10 mouse cellular contexts compared by ENCODE assay signal in genomic region chr6:78331919-78332569, GRCm38 (mm10). TPM values are rescaled to one million over a fixed set of nuclear protein-coding genes. Genes with fewer than 3 reads are reported as not detected.
DNase-seq lines count a peak whose midpoint lies in the region; ATAC-seq and TF ChIP-seq lines count a peak whose summit lies in the region.
"Had no signal": no experiment of that assay in that cellular context is flagged by ENCODE, and none has a peak within 500 bp of the region (broad histone marks: within the 10 kb centered on the region; RNA-seq: fewer than 3 reads in every experiment).

No protein-coding gene starts in this region.

- H3K4me2 ChIP-seq in kidney, postnatal 0 days (ENCODE audit: low read length) = no peak overlapping the region
- H3K4me2 ChIP-seq in liver, embryonic 12.5 days = no peak overlapping the region
- H3K4me2 ChIP-seq: limb, embryonic 12.5 days had no signal

- 34% methylated on average over 7 of the region's 7 CpGs for WGBS in kidney, postnatal 0 days
- 40% methylated on average over 7 of the region's 7 CpGs for WGBS in thymus, adult 2 months
- WGBS in liver, embryonic 12.5 days (ENCODE audit: insufficient replicate concordance) = 34% methylated on average over 7 of the region's 7 CpGs

- TF ChIP-seq EP300 in MEL (IDR thresholded peaks at IDR 0.05; ENCODE audit: low read depth in 1 of 2, low read length in 2 of 2) = no peak

- no peaks in the 10 kb centered on the region for H3K9me3 ChIP-seq in kidney, postnatal 0 days (replicated peaks; ENCODE audit: low read length)
- H3K9me3 ChIP-seq in MEL (replicated peaks; ENCODE audit: insufficient read depth, low read length) = no peaks in the 10 kb centered on the region
- H3K9me3 ChIP-seq in liver, embryonic 12.5 days (replicated peaks) = no peaks in the 10 kb centered on the region
- H3K9me3 ChIP-seq: limb, embryonic 12.5 days had no signal

- no peaks in the 10 kb centered on the region for H3K27me3 ChIP-seq in kidney, postnatal 0 days (ENCODE audit: insufficient read depth, low read length)
- no peaks in the 10 kb centered on the region for H3K27me3 ChIP-seq in MEL (ENCODE audit: control insufficient read depth in 1 of 2, insufficient read depth in 2 of 2, low read length in 2 of 2)
- H3K27me3 ChIP-seq in thymus, adult 2 months (ENCODE audit: control insufficient read depth, insufficient read depth, low read length) = no peaks in the 10 kb centered on the region
- H3K27me3 ChIP-seq in liver, embryonic 12.5 days (replicated peaks) = no peaks in the 10 kb centered on the region
- H3K27me3 ChIP-seq: limb, embryonic 12.5 days had no signal

- H3K9ac ChIP-seq in kidney, postnatal 0 days (ENCODE audit: low read depth, low read length) = no peak overlapping the region
- no peak overlapping the region for H3K9ac ChIP-seq in MEL (ENCODE audit: control insufficient read depth, low read depth, low read length, poor library complexity, severe bottlenecking)
- H3K9ac ChIP-seq in liver, embryonic 12.5 days = no peak overlapping the region
- H3K9ac ChIP-seq: limb, embryonic 12.5 days had no signal

- TF ChIP-seq POLR2A in MEL (IDR thresholded peaks at IDR 0.05; ENCODE audit: control insufficient read depth in 1 of 2, insufficient read depth in 1 of 2, low read depth in 1 of 2, low read length in 2 of 2, poor library complexity in 1 of 2) = no peak
- no peak for TF ChIP-seq POLR2A in thymus, adult 2 months (IDR thresholded peaks at IDR 0.05; ENCODE audit: control insufficient read depth, extremely low read depth, insufficient read depth, low read length, poor library complexity)

- peak; percentile 70 for TF ChIP-seq CTCF in kidney, postnatal 0 days (IDR thresholded peaks at IDR 0.05; ENCODE audit: low read depth)
- no peak; a peak in 1 of 6 replicates for TF ChIP-seq CTCF in MEL (IDR thresholded peaks at IDR 0.05 in 2 of 3, conservative IDR thresholded peaks at IDR 0.05 in 1 of 3; ENCODE audit: control insufficient read depth in 1 of 3, insufficient read depth in 1 of 3, low read depth in 2 of 3, low read length in 3 of 3, poor library complexity in 1 of 3, severe bottlenecking in 1 of 3)
- no peak for TF ChIP-seq CTCF in thymus, adult 2 months (IDR thresholded peaks at IDR 0.05; ENCODE audit: borderline replicate concordance, control insufficient read depth, extremely low read depth, insufficient read depth, low read length, poor library complexity)

- H3K4me3 ChIP-seq in kidney, postnatal 0 days (replicated peaks; ENCODE audit: low read depth, low read length) = no peak overlapping the region
- no peak overlapping the region for H3K4me3 ChIP-seq in MEL (ENCODE audit: control insufficient read depth in 1 of 2, insufficient read depth in 1 of 2, low read depth in 2 of 2, low read length in 2 of 2)
- H3K4me3 ChIP-seq in thymus, adult 2 months (ENCODE audit: control insufficient read depth, insufficient read depth, low read length) = no peak overlapping the region
- no peak overlapping the region for H3K4me3 ChIP-seq in liver, embryonic 12.5 days
- H3K4me3 ChIP-seq: limb, embryonic 12.5 days had no signal

- H3K79me2 ChIP-seq in MEL (ENCODE audit: control insufficient read depth, insufficient read depth, low read length, poor library complexity) = no peaks in the 10 kb centered on the region

- no peak overlapping the region for H3K27ac ChIP-seq in kidney, postnatal 0 days
- H3K27ac ChIP-seq in MEL (ENCODE audit: control insufficient read depth, low read depth, low read length) = no peak overlapping the region
- H3K27ac ChIP-seq in thymus, adult 2 months (ENCODE audit: control insufficient read depth, insufficient read depth, low read length) = no peak overlapping the region
- no peak overlapping the region for H3K27ac ChIP-seq in liver, embryonic 12.5 days
- H3K27ac ChIP-seq: limb, embryonic 12.5 days had no signal

- peak; percentile 3 for TF ChIP-seq RAD21 in MEL (IDR thresholded peaks at IDR 0.05; ENCODE audit: low read depth, low read length)

- H3K36me3 ChIP-seq in kidney, postnatal 0 days (ENCODE audit: insufficient read depth, low read length) = no peaks in the 10 kb centered on the region
- H3K36me3 ChIP-seq in MEL (ENCODE audit: control insufficient read depth in 1 of 2, insufficient read depth in 2 of 2, low read length in 2 of 2) = no peaks in the 10 kb centered on the region
- H3K36me3 ChIP-seq in thymus, adult 2 months (ENCODE audit: control insufficient read depth, insufficient read depth, low read length) = no peaks in the 10 kb centered on the region
- no peaks in the 10 kb centered on the region for H3K36me3 ChIP-seq in liver, embryonic 12.5 days
- H3K36me3 ChIP-seq: limb, embryonic 12.5 days had no signal

- DNase-seq in kidney, postnatal 0 days (ENCODE audit: low spot score) = peak; percentile 54
- no peak for DNase-seq in kidney, adult 11 months
- DNase-seq in MEL (ENCODE audit: low read depth, low spot score) = no peak
- DNase-seq in embryo, embryonic 11.5 days (ENCODE audit: low read depth, low spot score) = peak; percentile 8
- DNase-seq in left cerebral cortex, postnatal 25 days (ENCODE audit: low spot score in 2 of 2) = peak; percentile 10 to 38
- DNase-seq in thymus, adult 2 months = no peak
- DNase-seq in cerebellum, adult 11 months = no peak
- DNase-seq: spleen, adult 18-20 months had no signal

- H3K4me1 ChIP-seq in kidney, postnatal 0 days (replicated peaks; ENCODE audit: insufficient read depth, low read length) = no peaks in the 10 kb centered on the region
- H3K4me1 ChIP-seq in MEL (ENCODE audit: control insufficient read depth in 1 of 2, insufficient read depth in 2 of 2, low read length in 2 of 2) = no peaks in the 10 kb centered on the region
- H3K4me1 ChIP-seq in thymus, adult 2 months (replicated peaks; ENCODE audit: control insufficient read depth, insufficient read depth, low read length) = no peaks in the 10 kb centered on the region
- H3K4me1 ChIP-seq in liver, embryonic 12.5 days = no peaks in the 10 kb centered on the region
- H3K4me1 ChIP-seq: limb, embryonic 12.5 days had no signal

- ATAC-seq in kidney, postnatal 0 days (replicated peaks; ENCODE audit: low FRiP score, low read depth) = no peak
- ATAC-seq in liver, embryonic 12.5 days = no peak

- intact Hi-C loops in left cerebral cortex, postnatal 25 days (cut with DNase I) = loop anchor here (1.0 kb wide), 1 partner anchor 181 kb away; no protein-coding TSS in a partner anchor

TF ChIP-seq in MEL, 35 proteins besides CTCF, POLR2A, EP300 and RAD21:
- TF ChIP-seq RCOR1 (IDR thresholded peaks at IDR 0.05; ENCODE audit: low read depth, low read length) = no peak
- TF ChIP-seq CHD1 (IDR thresholded peaks at IDR 0.05; ENCODE audit: low read depth, low read length) = no peak
- no peak for TF ChIP-seq POLR2AphosphoS5 (IDR thresholded peaks at IDR 0.05; ENCODE audit: borderline replicate concordance, low read depth, low read length)
- TF ChIP-seq ZNF384 (IDR thresholded peaks at IDR 0.05; ENCODE audit: low read depth, low read length) = no peak
- no peak for TF ChIP-seq ELF1 (IDR thresholded peaks at IDR 0.05; ENCODE audit: low read depth, low read length)
- no peak for TF ChIP-seq GATA1 (IDR thresholded peaks at IDR 0.05; ENCODE audit: low read depth, low read length)
- TF ChIP-seq MAZ (IDR thresholded peaks at IDR 0.05; ENCODE audit: low read depth, low read length) = no peak
- TF ChIP-seq MYB (IDR thresholded peaks at IDR 0.05; ENCODE audit: low read depth, low read length) = no peak
- TF ChIP-seq HCFC1 (IDR thresholded peaks at IDR 0.05; ENCODE audit: low read depth, low read length) = no peak
- TF ChIP-seq ZKSCAN1 (IDR thresholded peaks at IDR 0.05; ENCODE audit: low read depth, low read length) = no peak
- no peak for TF ChIP-seq NRF1 (IDR thresholded peaks at IDR 0.05; ENCODE audit: insufficient read depth, low read depth, low read length, poor library complexity, severe bottlenecking)
- no peak for TF ChIP-seq POLR2AphosphoS2 (IDR thresholded peaks at IDR 0.05; ENCODE audit: low read length)
- TF ChIP-seq JUND (IDR thresholded peaks at IDR 0.05; ENCODE audit: low read depth, low read length) = no peak
- TF ChIP-seq MXI1 (IDR thresholded peaks at IDR 0.05; ENCODE audit: low read depth, low read length) = no peak

RNA-seq across cellular contexts. Expression of gene Reg3b, which starts 38.4 kb away (rescaled TPM):
- polyA plus RNA-seq in kidney, postnatal 0 days (2015; fragmentation: Nextera tagmentation; extraction: Ambion mirVana) = not detected in 2 replicates
- not detected in 2 replicates for total RNA-seq in MEL (2012; rRNA removed)
- polyA plus RNA-seq in MEL (2012; ENCODE audit: insufficient read depth in 1 of 2, insufficient read length in 2 of 2, low read depth in 1 of 2, low replicate concordance in 2 of 2, missing spikeins in 1 of 2) = not detected
- not detected for total RNA-seq in left cerebral cortex, postnatal 25 days (2021)
- polyA plus RNA-seq in thymus, adult 2 months (2012; rRNA removed) = 5.9 and 9.4 TPM in 2 replicates
- not detected in 2 replicates for polyA plus RNA-seq in liver, embryonic 12.5 days (2016; fragmentation: Nextera tagmentation; extraction: Ambion mirVana)
- polyA plus RNA-seq: limb, embryonic 12.5 days had no signal

RNA-seq across cellular contexts. Expression of gene Reg3d, which starts 46.6 kb away (rescaled TPM):
- polyA plus RNA-seq in kidney, postnatal 0 days (2015; fragmentation: Nextera tagmentation; extraction: Ambion mirVana) = not detected in 2 replicates
- not detected in 2 replicates for total RNA-seq in MEL (2012; rRNA removed)
- polyA plus RNA-seq in MEL (2012; ENCODE audit: insufficient read depth in 1 of 2, insufficient read length in 2 of 2, low read depth in 1 of 2, low replicate concordance in 2 of 2, missing spikeins in 1 of 2) = not detected
- total RNA-seq in left cerebral cortex, postnatal 25 days (2021) = not detected
- not detected in 2 replicates for polyA plus RNA-seq in thymus, adult 2 months (2012; rRNA removed)
- polyA plus RNA-seq in liver, embryonic 12.5 days (2016; fragmentation: Nextera tagmentation; extraction: Ambion mirVana) = not detected in 2 replicates
- polyA plus RNA-seq: limb, embryonic 12.5 days had no signal

RNA-seq across cellular contexts. Expression of gene Reg3a, which starts 48.5 kb away (rescaled TPM):
- not detected in 2 replicates for polyA plus RNA-seq in kidney, postnatal 0 days (2015; fragmentation: Nextera tagmentation; extraction: Ambion mirVana)
- total RNA-seq in MEL (2012; rRNA removed) = not detected in 2 replicates
- polyA plus RNA-seq in MEL (2012; ENCODE audit: insufficient read depth in 1 of 2, insufficient read length in 2 of 2, low read depth in 1 of 2, low replicate concordance in 2 of 2, missing spikeins in 1 of 2) = not detected
- total RNA-seq in left cerebral cortex, postnatal 25 days (2021) = not detected
- 0.50 and 0.51 TPM in 2 replicates for polyA plus RNA-seq in thymus, adult 2 months (2012; rRNA removed)
- not detected in 2 replicates for polyA plus RNA-seq in liver, embryonic 12.5 days (2016; fragmentation: Nextera tagmentation; extraction: Ambion mirVana)
- polyA plus RNA-seq: limb, embryonic 12.5 days had no signal

Comparison
In these comparisons a context has a peak if more than half of its experiments do, and no peak if none do; other contexts are left out.
1. DNase-seq: peak in kidney, postnatal 0 days (single experiment), embryo, embryonic 11.5 days (single experiment) and left cerebral cortex, postnatal 25 days (2 of 2); none in kidney, adult 11 months (single experiment), MEL (single experiment), thymus, adult 2 months (single experiment) and cerebellum, adult 11 months (single experiment).